Mouse (Mus musculus): ENCODE measurements around the gene Arhgap15. TPM values are rescaled to one million over a fixed set of nuclear protein-coding genes. Genes with fewer than 3 reads are reported as not detected.

Arhgap15 gene
- polyA plus RNA-seq, 1 experiment from 2014 or later: 1.4 TPM

- H3K9me3 ChIP-seq (replicated peaks): no peaks in the 10 kb centered on the region
- no peak overlapping the region for H3K27ac ChIP-seq
- no peaks in the 10 kb centered on the region for H3K4me1 ChIP-seq (replicated peaks)
- WGBS: 61% methylated on average over 2 of the region's 2 CpGs
- H3K9ac ChIP-seq: no peak overlapping the region
- H3K36me3 ChIP-seq: no peaks in the 10 kb centered on the region
- H3K27me3 ChIP-seq: no peaks in the 10 kb centered on the region
- ATAC-seq (replicated peaks; ENCODE audit: insufficient number of reproducible peaks, insufficient read depth, low FRiP score, low read depth): no peak
- no peak overlapping the region for H3K4me3 ChIP-seq
- no peak overlapping the region for H3K4me2 ChIP-seq
Observed at GRCm38 (mm10) chr2:44044088-44044487, 295.5 kb downstream of the Arhgap15 start.

- ATAC-seq (replicated peaks; ENCODE audit: insufficient number of reproducible peaks, insufficient read depth, low FRiP score, low read depth): no peak
Observed at GRCm38 (mm10) chr2:44044634-44045033, 296.0 kb downstream of the Arhgap15 start.

GRCm38 (mm10) chr2:44045231-44045630 lies 296.6 kb downstream of the Arhgap15 start:
- no peak overlapping the region for H3K27ac ChIP-seq

More at GRCm38 (mm10) chr2:44044634-44045033, 296.0 kb downstream of the Arhgap15 start:
- WGBS: 67% methylated on average over 1 of the region's 1 CpGs
- Histone ChIP-seq H3K27me3 (no peaks in the 10 kb centered on the region), H3K4me1 (replicated peaks) (no peaks in the 10 kb centered on the region), H3K4me2 (no peak overlapping the region), H3K9me3 (replicated peaks) (no peaks in the 10 kb centered on the region), H3K9ac (no peak overlapping the region), H3K4me3 (no peak overlapping the region), H3K27ac (no peak overlapping the region), H3K36me3 (no peaks in the 10 kb centered on the region)

GRCm38 (mm10) chr2:44060306-44060705 lies 311.7 kb downstream of the Arhgap15 start:
- Histone ChIP-seq H3K9ac (no peak overlapping the region), H3K9me3 (replicated peaks) (no peaks in the 10 kb centered on the region), H3K4me3 (no peak overlapping the region), H3K4me1 (replicated peaks) (no peaks in the 10 kb centered on the region), H3K27ac (no peak overlapping the region), H3K27me3 (no peaks in the 10 kb centered on the region), H3K4me2 (no peak overlapping the region), H3K36me3 (no peaks in the 10 kb centered on the region)
- ATAC-seq (replicated peaks; ENCODE audit: insufficient number of reproducible peaks, insufficient read depth, low FRiP score, low read depth): no peak
- WGBS: 87% methylated on average over 9 of the region's 9 CpGs

More at GRCm38 (mm10) chr2:44045231-44045630, 296.6 kb downstream of the Arhgap15 start:
- no peak overlapping the region for H3K4me2 ChIP-seq
- H3K27me3 ChIP-seq: no peaks in the 10 kb centered on the region
- H3K4me3 ChIP-seq: no peak overlapping the region
- no peak overlapping the region for H3K9ac ChIP-seq
- H3K9me3 ChIP-seq (replicated peaks): no peaks in the 10 kb centered on the region
- no peaks in the 10 kb centered on the region for H3K36me3 ChIP-seq
- ATAC-seq (replicated peaks; ENCODE audit: insufficient number of reproducible peaks, insufficient read depth, low FRiP score, low read depth): no peak
- 40% methylated on average over 1 of the region's 1 CpGs for WGBS
- no peaks in the 10 kb centered on the region for H3K4me1 ChIP-seq (replicated peaks)

- no peaks in the 10 kb centered on the region for H3K36me3 ChIP-seq
- ATAC-seq (replicated peaks; ENCODE audit: insufficient number of reproducible peaks, insufficient read depth, low FRiP score, low read depth): no peak
- no peak overlapping the region for H3K4me3 ChIP-seq
- H3K9me3 ChIP-seq (replicated peaks): no peaks in the 10 kb centered on the region
- no peak overlapping the region for H3K9ac ChIP-seq
- H3K4me1 ChIP-seq (replicated peaks): no peaks in the 10 kb centered on the region
- WGBS: 65% methylated on average over 8 of the region's 8 CpGs
- no peak overlapping the region for H3K27ac ChIP-seq
- H3K27me3 ChIP-seq: no peaks in the 10 kb centered on the region
- H3K4me2 ChIP-seq: no peak overlapping the region
Observed at GRCm38 (mm10) chr2:44060716-44061115, 312.1 kb downstream of the Arhgap15 start.

- no peak overlapping the region for H3K4me2 ChIP-seq
- no peaks in the 10 kb centered on the region for H3K9me3 ChIP-seq (replicated peaks)
- no peaks in the 10 kb centered on the region for H3K4me1 ChIP-seq (replicated peaks)
- H3K9ac ChIP-seq: no peak overlapping the region
- no peak for ATAC-seq (replicated peaks; ENCODE audit: insufficient number of reproducible peaks, insufficient read depth, low FRiP score, low read depth)
- WGBS: 78% methylated on average over 5 of the region's 5 CpGs
- no peak overlapping the region for H3K27ac ChIP-seq
- H3K27me3 ChIP-seq: no peaks in the 10 kb centered on the region
- H3K36me3 ChIP-seq: no peaks in the 10 kb centered on the region
- no peak overlapping the region for H3K4me3 ChIP-seq
Observed at GRCm38 (mm10) chr2:44065067-44065466, 316.4 kb downstream of the Arhgap15 start.

- Histone ChIP-seq H3K9me3 (replicated peaks) (no peaks in the 10 kb centered on the region), H3K27ac (no peak overlapping the region), H3K27me3 (no peaks in the 10 kb centered on the region), H3K4me2 (no peak overlapping the region), H3K4me3 (no peak overlapping the region), H3K4me1 (replicated peaks) (no peaks in the 10 kb centered on the region), H3K9ac (no peak overlapping the region), H3K36me3 (no peaks in the 10 kb centered on the region)
- WGBS: 69% methylated on average over 7 of the region's 7 CpGs
- ATAC-seq (replicated peaks; ENCODE audit: insufficient number of reproducible peaks, insufficient read depth, low FRiP score, low read depth): no peak
Observed at GRCm38 (mm10) chr2:44068151-44068840, 319.7 kb downstream of the Arhgap15 start.

- no peaks in the 10 kb centered on the region for H3K9me3 ChIP-seq (replicated peaks)
- WGBS: 77% methylated on average over 2 of the region's 2 CpGs
Observed at GRCm38 (mm10) chr2:44068906-44069305, 320.3 kb downstream of the Arhgap15 start.

GRCm38 (mm10) chr2:44076570-44076969 lies 327.9 kb downstream of the Arhgap15 start:
- H3K4me3 ChIP-seq: no peak overlapping the region
- ATAC-seq (replicated peaks; ENCODE audit: insufficient number of reproducible peaks, insufficient read depth, low FRiP score, low read depth): no peak
- no peaks in the 10 kb centered on the region for H3K27me3 ChIP-seq
- no peaks in the 10 kb centered on the region for H3K4me1 ChIP-seq (replicated peaks)
- H3K9ac ChIP-seq: no peak overlapping the region
- no peaks in the 10 kb centered on the region for H3K36me3 ChIP-seq
- H3K27ac ChIP-seq: no peak overlapping the region
- H3K9me3 ChIP-seq (replicated peaks): no peaks in the 10 kb centered on the region
- no peak overlapping the region for H3K4me2 ChIP-seq

More at GRCm38 (mm10) chr2:44068906-44069305, 320.3 kb downstream of the Arhgap15 start:
- no peak overlapping the region for H3K4me2 ChIP-seq
- ATAC-seq (replicated peaks; ENCODE audit: insufficient number of reproducible peaks, insufficient read depth, low FRiP score, low read depth): no peak
- H3K9ac ChIP-seq: no peak overlapping the region
- no peaks in the 10 kb centered on the region for H3K27me3 ChIP-seq
- no peak overlapping the region for H3K27ac ChIP-seq
- no peaks in the 10 kb centered on the region for H3K4me1 ChIP-seq (replicated peaks)
- no peaks in the 10 kb centered on the region for H3K36me3 ChIP-seq
- no peak overlapping the region for H3K4me3 ChIP-seq

GRCm38 (mm10) chr2:44080530-44080929 lies 331.9 kb downstream of the Arhgap15 start:
- Histone ChIP-seq H3K36me3 (no peaks in the 10 kb centered on the region), H3K9ac (no peak overlapping the region), H3K27ac (no peak overlapping the region), H3K27me3 (no peaks in the 10 kb centered on the region), H3K4me3 (no peak overlapping the region), H3K4me1 (replicated peaks) (no peaks in the 10 kb centered on the region), H3K9me3 (replicated peaks) (no peaks in the 10 kb centered on the region), H3K4me2 (no peak overlapping the region)
- ATAC-seq (replicated peaks; ENCODE audit: insufficient number of reproducible peaks, insufficient read depth, low FRiP score, low read depth): no peak
- WGBS: 82% methylated on average over 6 of the region's 6 CpGs

GRCm38 (mm10) chr2:44081241-44081640 lies 332.6 kb downstream of the Arhgap15 start:
- Histone ChIP-seq H3K36me3 (no peaks in the 10 kb centered on the region), H3K4me1 (replicated peaks) (no peaks in the 10 kb centered on the region), H3K4me2 (no peak overlapping the region), H3K27ac (no peak overlapping the region), H3K9ac (no peak overlapping the region), H3K4me3 (no peak overlapping the region), H3K9me3 (replicated peaks) (no peaks in the 10 kb centered on the region), H3K27me3 (no peaks in the 10 kb centered on the region)
- WGBS: 85% methylated on average over 4 of the region's 4 CpGs
- ATAC-seq (replicated peaks; ENCODE audit: insufficient number of reproducible peaks, insufficient read depth, low FRiP score, low read depth): no peak

- ATAC-seq (replicated peaks; ENCODE audit: insufficient number of reproducible peaks, insufficient read depth, low FRiP score, low read depth): no peak
- Histone ChIP-seq H3K27me3 (no peaks in the 10 kb centered on the region), H3K4me1 (replicated peaks) (no peaks in the 10 kb centered on the region), H3K4me2 (no peak overlapping the region), H3K9ac (no peak overlapping the region), H3K4me3 (no peak overlapping the region), H3K9me3 (replicated peaks) (no peaks in the 10 kb centered on the region), H3K27ac (no peak overlapping the region), H3K36me3 (no peaks in the 10 kb centered on the region)
- WGBS: 26% methylated on average over 2 of the region's 2 CpGs
Observed at GRCm38 (mm10) chr2:44084471-44084870, 335.8 kb downstream of the Arhgap15 start.

All from heart, embryonic 15.5 days (tissue).